Mouse (Mus musculus): Measurements from ENCODE around the gene Acad11. TPM values are rescaled to one million over a fixed set of nuclear protein-coding genes. Genes with fewer than 3 reads are reported as not detected.

Gene Acad11
- total RNA-seq, 1 experiment from 2014 or later, result 22.4 TPM

GRCm38 (mm10) chr9:104169986-104170385 lies 106.8 kb downstream of the Acad11 start:
- no peak for ATAC-seq (replicated peaks in 1 of 2; ENCODE audit: insufficient read depth in 1 of 2, low FRiP score in 2 of 2, low TSS enrichment in 1 of 2, low read depth in 1 of 2, poor library complexity in 2 of 2, severe bottlenecking in 2 of 2)

DNA sequence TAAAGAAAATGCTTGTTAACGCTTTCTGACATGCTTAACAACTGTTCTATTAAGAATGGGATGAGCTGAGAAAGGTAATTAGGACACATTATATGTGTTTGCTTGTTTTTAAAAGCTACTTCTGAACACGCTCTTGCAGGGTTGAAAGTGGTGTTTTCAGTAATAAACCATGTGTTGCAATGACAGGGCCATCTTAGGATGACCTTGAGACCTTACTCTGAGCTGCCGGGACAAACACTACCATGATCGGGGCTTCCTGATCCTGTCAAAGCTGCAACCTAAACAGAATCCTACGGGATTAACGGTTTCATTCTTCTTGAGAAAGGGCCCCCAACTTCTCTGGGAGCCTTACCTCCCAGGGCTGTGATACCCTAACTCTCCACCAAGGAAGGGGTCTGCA lies 108.5 kb downstream of the Acad11 start:
- ATAC-seq (replicated peaks in 1 of 2; ENCODE audit: insufficient read depth in 1 of 2, low FRiP score in 2 of 2, low TSS enrichment in 1 of 2, low read depth in 1 of 2, poor library complexity in 2 of 2, severe bottlenecking in 2 of 2), result no peak

- ATAC-seq (replicated peaks in 1 of 2; ENCODE audit: insufficient read depth in 1 of 2, low FRiP score in 2 of 2, low TSS enrichment in 1 of 2, low read depth in 1 of 2, poor library complexity in 2 of 2, severe bottlenecking in 2 of 2), result no peak
Measured at GRCm38 (mm10) chr9:104172342-104172741, 109.2 kb downstream of the Acad11 start.

Other genes with a start within 250 kb of the Acad11 start
- 2.9 and 5.0 TPM in 2 replicates for gene Nphp3, start 60.8 kb upstream of the Acad11 start, total RNA-seq (2017)
- not detected in 2 replicates for gene Gm28305, start 22.7 kb upstream of the Acad11 start, total RNA-seq (2017)
- gene Uba5, start 243 bp upstream of the Acad11 start, total RNA-seq (2017), result 28.6 and 41.3 TPM in 2 replicates
- not detected in 2 replicates for gene Ackr4, start 63.6 kb downstream of the Acad11 start, total RNA-seq (2017)
- 37.9 and 50.4 TPM in 2 replicates for gene Dnajc13, start 199.6 kb downstream of the Acad11 start, total RNA-seq (2017)

All from hematopoietic stem cell, adult 5-6 weeks (primary cell).